Mouse (Mus musculus) brain, embryonic 14.5 days (tissue): Measurements from ENCODE around the gene Hip1. TPM values are rescaled to one million over a fixed set of nuclear protein-coding genes. Genes with fewer than 3 reads are reported as not detected.

Experiments
- DNase-seq: peaks from one replicate; pipeline ENCODE4 v3.0.0-alpha.2; 2011; ENCODE audit warnings: low read depth
- CTCF ChIP-seq: fragments of 200-500 bp; IDR thresholded peaks from 2 replicates; pipeline ENCODE4 v1.5.1; 2012; ENCODE audit warnings: inconsistent platforms, mild to moderate bottlenecking, moderate library complexity, borderline replicate concordance; ENCODE audit not compliant: insufficient read depth, insufficient read length; ENCODE audit errors: extremely low read depth
- POLR2A ChIP-seq: fragments of 200-500 bp; IDR thresholded peaks from 2 replicates; pipeline ENCODE4 v1.6.1; 2012; ENCODE audit warnings: mild to moderate bottlenecking, inconsistent platforms, borderline replicate concordance; ENCODE audit not compliant: poor library complexity, insufficient read depth, insufficient read length, severe bottlenecking; ENCODE audit errors: extremely low read depth
- polyA plus RNA-seq: library from polyadenylated mRNA; depleted of rRNA; stranded (reverse); fragments of >200 nt; gene quantifications from 2 replicates; pipeline ENCODE4 v1.2.3, GENCODE M21; 2012

The Hip1 gene
- polyA plus RNA-seq, 1 experiment = 58.5 TPM

DNA sequence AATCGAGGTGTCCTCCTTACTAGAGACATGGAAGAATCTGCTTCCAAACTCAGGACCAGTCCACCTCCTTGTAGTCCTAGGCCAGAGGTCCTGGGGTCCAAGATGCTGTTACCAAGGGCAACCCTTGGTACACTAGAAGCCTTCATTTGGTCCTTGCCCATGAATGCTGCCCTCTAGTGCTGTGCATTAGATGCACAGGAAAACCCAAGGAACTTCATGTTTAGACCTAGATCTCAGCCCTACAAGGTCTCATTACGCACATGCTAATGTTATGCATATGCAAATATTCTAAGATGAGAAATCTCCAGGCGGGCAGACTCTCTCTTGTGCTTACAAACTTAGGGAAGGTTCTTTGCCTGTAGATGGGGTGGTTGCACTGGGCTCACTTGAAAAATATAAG lies 15.6 kb downstream of the Hip1 start:
- TF ChIP-seq CTCF (peak; percentile 42; the same call in 1 of the 2 replicates), POLR2A (no peak)

DNA sequence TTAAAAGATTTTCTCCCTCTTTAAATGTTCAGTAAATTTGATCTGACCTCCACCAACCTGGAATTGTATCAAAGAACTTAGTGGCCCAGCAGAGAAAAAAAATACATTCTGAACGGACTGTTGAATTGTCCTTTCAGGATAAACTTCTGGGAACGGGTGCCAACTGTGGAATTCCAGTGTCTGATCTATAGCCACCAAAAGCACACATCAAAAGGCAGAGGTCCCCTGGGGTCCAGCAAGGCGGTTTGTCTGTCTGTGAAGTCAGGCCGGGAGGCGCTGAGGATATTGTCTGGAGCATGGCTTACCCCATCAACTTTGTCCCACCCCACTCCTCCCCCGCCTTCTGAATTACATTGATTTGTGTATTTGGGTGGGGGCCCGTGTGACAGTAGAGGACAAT lies 16.9 kb downstream of the Hip1 start:
- TF ChIP-seq CTCF (no peak), POLR2A (no peak)
- DNase-seq = no peak

More for the DNA sequence above, 15.6 kb downstream of the Hip1 start:
- DNase-seq = no peak

DNA sequence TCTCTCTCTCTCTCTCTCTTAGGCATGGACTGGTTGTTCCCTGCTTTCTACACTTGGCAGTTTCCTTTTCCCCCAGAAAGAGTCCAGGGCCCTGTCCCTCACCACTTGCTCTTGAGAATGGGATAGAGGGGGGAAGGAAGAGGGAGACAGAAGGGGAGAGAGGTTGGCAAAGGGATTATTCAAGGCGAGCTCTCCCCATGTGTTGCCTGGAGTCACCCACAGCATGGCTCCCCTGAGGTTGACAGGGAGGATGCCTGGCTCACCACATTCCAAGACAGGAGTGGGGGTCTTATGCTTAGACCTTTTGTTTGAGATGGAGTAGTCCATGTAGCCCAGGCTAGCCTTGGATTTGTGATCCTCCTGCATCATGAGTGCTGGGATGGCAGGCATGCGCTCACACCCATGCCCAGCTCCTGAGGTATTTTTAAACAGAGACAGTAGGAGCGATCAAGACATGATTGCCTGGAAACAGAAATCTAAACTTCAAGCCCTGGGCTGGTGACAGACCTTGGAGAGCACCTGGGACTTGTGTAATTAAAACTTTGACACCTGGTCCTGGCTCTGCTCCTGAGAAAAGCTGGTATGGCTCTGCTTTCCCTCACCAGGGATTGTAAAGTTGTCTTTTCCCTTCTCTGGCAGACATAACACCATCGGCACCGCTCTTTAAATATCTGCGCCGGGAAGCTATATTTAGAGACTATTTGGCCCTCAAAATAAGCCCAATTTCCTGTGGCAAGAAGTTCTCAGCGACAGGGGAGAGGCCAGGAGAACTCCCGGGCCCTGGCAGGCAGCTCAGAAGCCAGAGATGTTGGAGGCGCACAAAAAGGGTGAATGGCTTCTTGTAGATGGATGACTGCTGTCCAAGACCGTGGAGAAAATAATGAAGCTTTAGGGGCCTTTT lies 20.0 kb downstream of the Hip1 start:
- DNase-seq = no peak
- TF ChIP-seq POLR2A = no peak

DNA sequence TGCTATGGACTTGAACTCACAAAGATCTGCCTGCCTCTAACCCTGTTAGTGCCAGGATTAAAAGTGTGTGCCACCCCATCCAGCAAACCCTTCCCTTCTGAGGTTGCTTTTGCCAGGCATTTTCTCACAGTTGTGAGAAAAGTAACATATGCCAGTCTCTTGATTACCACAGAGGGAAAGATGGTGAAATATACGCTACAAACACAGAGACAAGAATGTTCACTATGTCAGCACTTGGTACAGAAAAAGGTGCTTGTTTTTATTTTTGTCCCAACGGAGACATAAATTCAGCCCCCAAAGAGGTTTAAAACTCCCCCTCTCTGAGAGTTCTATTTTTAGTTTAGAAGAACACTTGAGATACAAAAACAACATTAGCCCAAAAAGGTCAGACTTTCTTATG lies 20.8 kb downstream of the Hip1 start:
- no peak for DNase-seq
- TF ChIP-seq POLR2A (no peak), CTCF (no peak)

DNA sequence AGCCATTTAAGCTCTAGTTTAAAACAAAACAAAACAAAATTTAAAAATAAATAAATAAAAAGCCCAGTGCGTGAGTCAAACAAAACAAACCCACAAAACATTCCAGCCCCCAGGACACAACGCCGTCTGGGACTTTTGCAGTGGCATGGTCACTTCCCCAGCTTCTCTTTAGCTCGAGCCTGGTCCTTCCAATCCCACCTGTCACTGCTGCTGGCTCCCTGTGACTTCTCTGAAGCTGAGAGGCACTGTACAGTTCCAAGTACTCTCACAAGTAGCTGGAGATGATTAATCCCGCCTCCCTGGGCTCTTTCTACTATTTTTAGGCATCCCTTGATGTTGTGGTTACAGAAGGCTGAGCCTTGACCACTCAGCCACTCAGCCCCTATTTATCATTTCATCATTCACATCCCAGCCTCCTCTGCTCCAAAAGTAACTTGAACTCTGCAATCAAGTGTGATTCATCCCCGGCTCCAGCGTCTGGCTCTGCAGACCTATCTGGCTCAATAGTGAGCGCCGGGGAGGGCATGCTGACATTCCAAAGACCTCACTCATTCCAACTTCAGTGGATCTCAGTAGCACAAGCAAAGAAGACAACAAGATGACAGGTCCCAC lies 22.7 kb downstream of the Hip1 start:
- DNase-seq = no peak
- no peak for TF ChIP-seq POLR2A
- no peak for TF ChIP-seq CTCF

DNA sequence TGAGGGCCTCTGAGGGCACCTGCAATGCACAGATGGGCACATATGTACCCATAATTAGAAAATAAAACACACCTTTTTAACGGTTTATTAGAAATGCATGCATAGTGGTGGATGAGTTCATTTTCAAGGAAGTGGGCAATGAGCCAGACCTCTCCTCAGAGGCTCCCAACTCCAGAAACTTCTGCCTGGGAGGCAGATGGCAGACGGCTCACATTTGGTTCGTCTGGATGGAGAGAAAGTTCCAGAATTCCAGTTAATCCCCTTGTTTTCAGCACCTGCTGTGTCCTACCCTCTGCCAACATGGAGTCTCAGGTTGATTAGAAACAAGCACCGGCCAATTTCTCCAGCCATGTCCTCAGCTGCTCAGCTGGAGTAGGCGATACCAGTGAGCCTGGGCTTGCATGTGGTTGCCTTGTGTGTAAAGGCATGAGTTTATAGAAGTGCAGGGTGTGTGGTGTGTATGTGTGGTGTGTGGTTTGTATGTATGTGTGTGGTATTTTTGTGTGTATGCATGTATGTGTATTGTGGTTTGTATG lies 27.5 kb downstream of the Hip1 start:
- no peak for TF ChIP-seq POLR2A
- no peak for TF ChIP-seq CTCF
- DNase-seq = peak; percentile 69

DNA sequence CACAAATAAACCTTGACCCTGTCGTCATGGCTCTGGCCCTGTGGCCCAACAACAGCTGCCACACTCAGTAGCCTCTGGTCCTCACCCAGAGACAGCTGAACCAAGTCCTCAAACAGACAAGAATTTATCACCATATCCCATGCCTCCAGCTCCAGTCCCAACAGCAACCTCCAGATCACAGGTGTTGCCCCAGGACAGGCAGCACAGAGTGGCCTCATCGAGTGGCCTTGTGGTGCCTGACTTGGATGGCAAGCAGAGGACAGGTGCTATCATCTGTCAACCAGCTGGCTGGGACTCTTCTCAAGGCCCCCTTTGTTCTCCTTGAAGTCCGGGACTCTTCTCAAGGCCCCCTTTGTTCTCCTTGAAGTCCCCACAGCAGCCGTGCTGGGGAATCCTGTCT lies 31.8 kb downstream of the Hip1 start:
- TF ChIP-seq CTCF (no peak), POLR2A (no peak)
- no peak for DNase-seq

DNA sequence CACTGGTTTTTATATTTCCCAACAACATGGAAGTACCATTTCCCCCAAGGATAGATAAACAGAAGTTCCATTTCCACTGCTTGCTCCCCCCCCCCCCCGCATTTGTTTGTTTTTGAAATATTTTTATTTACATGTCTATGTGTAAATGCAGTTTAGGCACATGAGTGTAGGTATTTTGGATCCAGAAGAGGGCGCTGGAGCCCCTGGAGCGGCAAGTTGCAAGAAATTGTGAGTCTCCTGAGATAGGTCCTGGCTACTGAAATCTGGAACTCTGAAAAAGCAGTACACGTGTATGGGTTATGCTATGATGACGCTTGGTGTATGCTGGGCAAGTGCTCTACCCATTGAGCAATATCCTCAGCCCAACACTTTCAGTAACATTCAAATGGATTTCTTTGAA lies 33.8 kb downstream of the Hip1 start:
- no peak for TF ChIP-seq CTCF
- no peak for TF ChIP-seq POLR2A
- no peak for DNase-seq

DNA sequence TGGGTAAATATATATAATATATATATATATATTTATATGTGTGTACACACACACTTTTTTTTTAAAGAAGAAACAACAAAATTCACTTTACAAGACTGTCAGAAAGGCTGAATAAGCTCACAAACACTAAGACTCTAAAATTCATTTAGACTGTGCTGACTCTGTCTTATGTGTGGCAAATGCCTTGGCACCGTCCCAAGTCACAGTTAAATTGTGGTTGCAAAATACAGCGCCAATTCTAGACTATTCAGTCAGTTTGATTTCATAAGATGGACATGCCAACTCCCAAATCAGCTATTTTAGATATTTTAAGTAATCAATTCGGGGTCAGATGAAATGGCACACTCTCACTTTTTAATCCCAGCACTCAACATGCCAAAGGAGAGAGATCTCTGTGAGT lies 36.6 kb downstream of the Hip1 start:
- peak; percentile 78 for DNase-seq
- no peak for TF ChIP-seq CTCF
- TF ChIP-seq POLR2A = no peak

DNA sequence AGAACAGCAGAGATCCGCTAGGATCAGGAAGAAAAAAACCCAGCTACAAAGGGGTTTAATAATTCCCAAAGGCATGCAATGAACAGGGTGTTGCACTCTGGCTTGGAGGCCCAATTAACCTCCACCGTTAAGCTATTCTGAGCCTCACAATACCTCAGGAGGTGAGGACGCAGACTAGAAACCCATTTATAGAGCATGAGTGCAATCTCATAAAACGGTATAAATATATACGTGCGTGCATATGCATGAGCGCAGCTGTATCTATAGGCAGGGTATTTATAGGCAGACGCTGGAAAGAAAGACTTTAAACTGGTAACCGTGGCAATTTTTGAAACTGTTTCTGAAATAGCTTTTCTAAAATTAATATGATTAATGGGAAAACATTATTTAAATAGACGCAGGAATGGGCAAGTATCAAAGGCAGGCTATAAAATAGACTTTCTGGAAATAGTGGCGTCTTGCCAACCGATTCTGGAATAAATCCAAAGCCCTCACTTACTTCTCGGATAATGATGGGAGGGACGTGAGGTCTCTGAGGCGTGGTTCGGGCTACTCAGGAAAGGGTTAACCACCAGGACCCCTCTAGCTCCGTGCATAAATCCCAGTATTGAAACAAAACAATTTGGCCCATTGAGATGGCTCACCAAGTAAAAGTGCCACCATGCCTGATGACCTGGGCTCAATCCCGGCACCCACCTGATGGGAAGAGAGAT lies 37.2 kb downstream of the Hip1 start:
- DNase-seq = peak; percentile 62
- no peak for TF ChIP-seq POLR2A
- TF ChIP-seq CTCF = no peak

DNA sequence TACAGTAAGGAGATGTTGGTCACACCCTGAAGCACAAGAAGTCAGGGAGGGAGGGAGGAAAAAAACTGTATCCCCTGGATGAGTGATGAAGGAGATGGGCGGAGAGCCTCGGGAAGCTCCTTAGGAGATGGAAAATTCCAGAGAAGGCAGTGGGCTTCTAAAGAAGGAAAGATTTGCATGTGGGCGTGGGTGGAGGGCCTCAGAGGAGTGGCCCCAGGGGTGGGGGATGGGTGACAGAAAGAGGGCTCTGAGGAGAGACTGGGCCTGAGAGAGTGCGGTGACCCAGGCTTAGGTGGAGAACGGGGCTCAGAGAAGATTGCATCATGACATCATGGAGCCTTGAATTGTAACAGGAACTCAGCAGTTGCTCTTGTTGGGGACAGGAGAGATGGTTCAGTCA lies 39.5 kb downstream of the Hip1 start:
- no peak for TF ChIP-seq POLR2A
- no peak for TF ChIP-seq CTCF

More for the DNA sequence above, 39.5 kb downstream of the Hip1 start:
- no peak for DNase-seq
